ENCODE assay signal across 9 mouse cellular contexts in genomic region chr12:101767306-101768053, GRCm38 (mm10). TPM values are rescaled to one million over a fixed set of nuclear protein-coding genes. Genes with fewer than 3 reads are reported as not detected.
DNase-seq lines count a peak whose midpoint lies in the region; ATAC-seq lines count a peak whose summit lies in the region.
"Had no signal": no experiment of that assay in that cellular context is flagged by ENCODE, and none has a peak within 500 bp of the region (broad histone marks: within the 10 kb centered on the region; RNA-seq: fewer than 3 reads in every experiment).

No protein-coding gene starts in this region.

- H3K9me3 ChIP-seq in heart, embryonic 14.5 days (ENCODE audit: control insufficient read depth, low read length) = no peaks in the 10 kb centered on the region
- H3K9me3 ChIP-seq in limb, embryonic 15.5 days = no peaks in the 10 kb centered on the region

- H3K9ac ChIP-seq in heart, embryonic 14.5 days (ENCODE audit: low read length) = no peak overlapping the region
- H3K9ac ChIP-seq in limb, embryonic 15.5 days = no peak overlapping the region

- H3K36me3 ChIP-seq in heart, embryonic 14.5 days (ENCODE audit: control insufficient read depth, insufficient read depth, low read length) = no peaks in the 10 kb centered on the region
- peaks cover 16% of the 10 kb centered on the region for H3K36me3 ChIP-seq in limb, embryonic 15.5 days

- 38% methylated on average over 9 of the region's 9 CpGs for WGBS in heart, embryonic 14.5 days
- 46% methylated on average over 9 of the region's 9 CpGs for WGBS in limb, embryonic 15.5 days

- no peaks in the 10 kb centered on the region for H3K27me3 ChIP-seq in heart, embryonic 14.5 days (ENCODE audit: control insufficient read depth, insufficient read depth, low read length)
- H3K27me3 ChIP-seq in limb, embryonic 15.5 days = no peaks in the 10 kb centered on the region

- H3K4me1 ChIP-seq in heart, embryonic 14.5 days (ENCODE audit: control insufficient read depth in 2 of 2, insufficient read depth in 2 of 2, low read length in 2 of 2) = peaks cover 6 to 9% of the 10 kb centered on the region in 2 experiments; a peak in 3 of 4 replicates
- peaks cover 24% of the 10 kb centered on the region for H3K4me1 ChIP-seq in limb, embryonic 15.5 days

- DNase-seq in adrenal gland, adult 8-10 months = peak; percentile 21
- DNase-seq in adrenal gland, adult 18-20 months (ENCODE audit: low spot score in 2 of 2) = no peak
- peak; percentile 13 for DNase-seq in 3T3-L1 (ENCODE audit: low read depth, low spot score)
- DNase-seq in frontal cortex, postnatal 25 days (ENCODE audit: low spot score in 2 of 2) = no peak
- DNase-seq: thymus, postnatal 25 days had no signal

- H3K4me2 ChIP-seq in heart, embryonic 14.5 days (ENCODE audit: low read length) = no peak overlapping the region
- H3K4me2 ChIP-seq in limb, embryonic 15.5 days = no peak overlapping the region

- peak; percentile 47; the same call in 1 of the 2 replicates for ATAC-seq in heart, embryonic 14.5 days (ENCODE audit: insufficient number of reproducible peaks, insufficient read depth, low FRiP score, low read depth)
- no peak for ATAC-seq in limb, embryonic 15.5 days (ENCODE audit: insufficient number of reproducible peaks, low FRiP score, low TSS enrichment, low read depth)
- ATAC-seq in inflammation-experienced regulatory T-cells, adult 6 months = no peak
- no peak for ATAC-seq in CD4-positive, CD25-positive, alpha-beta regulatory T cell, adult 4 months

- no peak overlapping the region for H3K4me3 ChIP-seq in heart, embryonic 14.5 days (ENCODE audit: control insufficient read depth in 1 of 2, insufficient read depth in 1 of 2, low read depth in 1 of 2, low read length in 2 of 2)
- H3K4me3 ChIP-seq in limb, embryonic 15.5 days = no peak overlapping the region

- H3K27ac ChIP-seq in heart, embryonic 14.5 days (replicated peaks in 1 of 2; ENCODE audit: control insufficient read depth in 1 of 2, insufficient read depth in 1 of 2, low read depth in 2 of 2, low read length in 2 of 2) = peak overlapping the region; percentile 60 to 75
- 0 out of 2 replicates have a peak overlapping the region, but pooled peaks have one; percentile 59 for H3K27ac ChIP-seq in limb, embryonic 15.5 days

RNA-seq across cellular contexts. Expression of gene Tc2n, which starts 49.2 kb away (rescaled TPM):
- 1 to 10 TPM in 3 of 4 experiments, under 1 TPM in 1; 0.80 to 1.8 (median 1.5) TPM for total RNA-seq in adrenal gland, adult 8-10 months (2022)
- total RNA-seq in adrenal gland, adult 18-20 months (2021) = 1 to 10 TPM in 1 of 2 experiments, under 1 TPM in 1; 0.96 to 1.0 TPM
- polyA plus RNA-seq in heart, embryonic 14.5 days (2014; fragmentation: Nextera tagmentation; extraction: Ambion mirVana) = 0.32 and 0.38 TPM in 2 replicates
- polyA plus RNA-seq in limb, embryonic 15.5 days (2015; fragmentation: Nextera tagmentation; extraction: Ambion mirVana) = 0.92 and 1.1 TPM in 2 replicates
- polyA plus RNA-seq in inflammation-experienced regulatory T-cells, adult 6 months (2017; shearing (Covaris generic)) = under 1 TPM in 1 of 3 experiments, not detected in 2; 0.06 TPM
- polyA plus RNA-seq in CD4-positive, CD25-positive, alpha-beta regulatory T cell, adult 4 months (2017; shearing (Covaris generic)) = under 1 TPM in 1 of 2 experiments, not detected in 1; 0.09 TPM

RNA-seq across cellular contexts. Expression of gene Fbln5, which starts 51.4 kb away (rescaled TPM):
- 10 to 100 TPM; 37.6 to 66.7 (median 58.3) TPM for total RNA-seq in adrenal gland, adult 8-10 months (2022)
- 10 to 100 TPM; 48.6 to 55.0 TPM for total RNA-seq in adrenal gland, adult 18-20 months (2021)
- polyA plus RNA-seq in heart, embryonic 14.5 days (2014; fragmentation: Nextera tagmentation; extraction: Ambion mirVana) = 108 and 152 TPM in 2 replicates
- polyA plus RNA-seq in limb, embryonic 15.5 days (2015; fragmentation: Nextera tagmentation; extraction: Ambion mirVana) = 220 and 222 TPM in 2 replicates
- not detected for polyA plus RNA-seq in inflammation-experienced regulatory T-cells, adult 6 months (2017; shearing (Covaris generic))
- polyA plus RNA-seq in CD4-positive, CD25-positive, alpha-beta regulatory T cell, adult 4 months (2017; shearing (Covaris generic)) = not detected

Comparison
In these comparisons a context has a peak if more than half of its experiments do, and no peak if none do; other contexts are left out.
1. DNase-seq: peak in adrenal gland, adult 8-10 months (single experiment) and 3T3-L1 (single experiment); none in adrenal gland, adult 18-20 months (0 of 2) and frontal cortex, postnatal 25 days (0 of 2).
2. RNA of gene Fbln5, which starts 51.4 kb away (polyA plus RNA-seq): 220 to 222 TPM in limb, embryonic 15.5 days and 108 to 152 TPM in heart, embryonic 14.5 days; not detected in CD4-positive, CD25-positive, alpha-beta regulatory T cell, adult 4 months and not detected in inflammation-experienced regulatory T-cells, adult 6 months; every median in the first group is over 100 times any median in the second.